Mouse (Mus musculus) forebrain, postnatal 0 days (tissue): Measurements from ENCODE around the gene Aire. TPM values are rescaled to one million over a fixed set of nuclear protein-coding genes. Genes with fewer than 3 reads are reported as not detected.

Experiments used
- ATAC-seq: fragments of 200-750 bp; cut with Nextera tagmentation; 2 replicates; pipeline ENCODE4 v1.8.0; 2017; ENCODE audit warnings: mild to moderate bottlenecking, moderate library complexity
- DNase-seq: peaks from one replicate; pipeline ENCODE4 v3.0.0-alpha.2; 2015
- H3K27ac ChIP-seq: fragments of 300-500 bp; sonication (generic); 2 replicates; pipeline ENCODE4 v1.5.1; 2014; ENCODE audit warnings: low read depth, mild to moderate bottlenecking, antibody characterized with exemption, low read length, moderate library complexity, mixed read lengths
- H3K27me3 ChIP-seq: fragments of 300-500 bp; sonication (generic); 2 replicates; pipeline ENCODE4 v1.6.1; 2014; ENCODE audit warnings: mild to moderate bottlenecking, low read length, mixed read lengths; ENCODE audit not compliant: insufficient read depth
- H3K36me3 ChIP-seq: fragments of 300-500 bp; sonication (generic); 2 replicates; pipeline ENCODE4 v1.6.1; 2014; ENCODE audit warnings: mild to moderate bottlenecking, moderate library complexity; ENCODE audit not compliant: insufficient read depth
- H3K4me1 ChIP-seq: fragments of 300-500 bp; sonication (generic); 2 replicates; pipeline ENCODE4 v1.6.1; 2014; ENCODE audit warnings: antibody characterized with exemption; ENCODE audit not compliant: insufficient read depth
- H3K4me2 ChIP-seq: fragments of 300-500 bp; sonication (generic); 2 replicates; pipeline ENCODE4 v1.6.1; 2014; ENCODE audit warnings: low read depth, mild to moderate bottlenecking, moderate library complexity
- H3K4me3 ChIP-seq: fragments of 300-500 bp; sonication (generic); 2 replicates; pipeline ENCODE4 v1.5.1; 2014; ENCODE audit warnings: low read depth, low read length, mixed read lengths
- H3K9ac ChIP-seq: fragments of 300-500 bp; sonication (generic); 2 replicates; pipeline ENCODE4 v1.6.1; 2014; ENCODE audit warnings: mild to moderate bottlenecking
- H3K9me3 ChIP-seq: fragments of 300-500 bp; sonication (generic); 2 replicates; pipeline ENCODE4 v1.6.1; 2016; ENCODE audit warnings: low read length
- CTCF ChIP-seq: sonication (generic); IDR thresholded peaks from 2 replicates; pipeline ENCODE4 v1.5.1; 2016; ENCODE audit warnings: antibody characterized with exemption, control low read depth, low read depth
- WGBS: fragments of 180-500 bp; shearing (Covaris S2); extraction: QIAGEN DNeasy Blood & Tissue Kit; methylation state at CpG from one replicate; pipeline ENCODE4 v1.1.7; 2014; 5-methylcytosine and 5-hydroxymethylcytosine counted together
- polyA plus RNA-seq: library from polyadenylated mRNA; unstranded; fragments of >200 nt; fragmentation: Nextera tagmentation; extraction: Ambion mirVana; gene quantifications from 2 replicates; pipeline ENCODE4 v1.2.1, GENCODE M21; 2015
- total RNA-seq: library from RNA; depleted of rRNA; stranded (reverse); fragments of >200 nt; gene quantifications from 2 replicates; pipeline ENCODE4 v1.2.3, GENCODE M21; 2014

Gene Aire
- total and polyA plus RNA-seq, 2 experiments from 2014 or later: 0.29 TPM; not detected in 1

DNA sequence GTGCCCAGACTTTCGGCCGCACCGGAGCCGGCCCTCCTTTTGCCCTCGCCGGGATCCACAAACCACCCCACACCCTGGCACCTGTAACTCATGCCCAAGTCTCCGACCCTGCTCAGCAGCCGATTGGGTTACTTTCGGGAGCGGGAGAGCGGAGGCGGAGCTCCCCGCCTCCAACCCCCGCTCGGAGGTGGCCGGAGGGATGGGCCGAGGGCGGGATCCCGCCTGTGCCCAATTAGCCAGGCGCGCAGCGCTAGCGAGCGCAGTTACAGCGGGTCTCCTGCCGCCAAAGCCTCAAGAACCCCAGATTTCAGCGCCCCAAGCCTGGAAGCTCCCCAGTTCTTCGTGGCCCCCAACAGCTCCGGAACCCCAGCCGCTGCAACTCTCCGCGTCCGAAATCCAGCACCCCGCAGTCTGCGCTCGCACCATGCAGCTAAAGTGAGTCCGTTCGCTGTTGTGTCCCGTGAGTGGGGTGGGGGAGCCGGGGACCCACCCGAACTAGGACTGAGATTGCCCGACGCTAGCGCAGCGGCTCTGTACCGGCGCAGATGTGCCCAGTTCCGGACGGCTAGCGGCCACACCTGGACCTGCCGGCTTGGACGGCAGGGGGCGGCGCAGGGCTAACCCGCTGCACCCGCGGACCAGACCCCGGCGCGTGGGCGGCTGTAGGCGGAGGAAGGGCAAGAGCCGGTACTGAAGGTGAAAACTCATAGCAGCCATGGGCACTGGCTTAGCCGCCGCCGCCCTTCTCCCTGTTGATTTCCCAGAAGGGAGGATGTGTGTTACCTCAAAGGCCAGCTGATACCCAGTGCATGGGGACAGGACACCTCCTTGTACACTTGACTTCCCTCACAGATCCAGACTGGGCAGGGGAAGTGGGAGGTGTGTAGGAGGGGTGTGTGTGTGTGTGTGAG, 25.9 kb upstream of the Aire start, which contains the start of gene Icosl:
Icosl (plus strand) TSS at position 202 of the 911 bp plus-strand sequence.
- peaks cover 10% of the 10 kb centered on the region for H3K4me1 ChIP-seq
- DNase-seq (peak; percentile 39), ATAC-seq (peak; percentile 86)
- peaks cover 5% of the 10 kb centered on the region; the same call in 1 of the 2 replicates for H3K27me3 ChIP-seq
- peak within 1 kb of the TSS; percentile 99 for H3K4me2 ChIP-seq
- H3K9ac ChIP-seq: peak within 1 kb of the TSS; percentile 51
- H3K4me3 ChIP-seq: peak within 1 kb of the TSS; percentile 49
- no peak within 1 kb of the TSS for H3K27ac ChIP-seq
- peak; percentile 51 for TF ChIP-seq CTCF
- H3K9me3 ChIP-seq: no peaks in the 10 kb centered on the region
- under 1% methylated on average over 66 of the region's 66 CpGs for WGBS
- no peaks in the 10 kb centered on the region for H3K36me3 ChIP-seq

GRCm38 (mm10) chr10:78068541-78068940, 25.1 kb upstream of the Aire start:
- Histone ChIP-seq H3K9me3 (no peaks in the 10 kb centered on the region), H3K36me3 (no peaks in the 10 kb centered on the region), H3K27me3 (peaks cover 5% of the 10 kb centered on the region; the same call in 1 of the 2 replicates), H3K4me3 (peak overlapping the region; percentile 49), H3K9ac (no peak overlapping the region), H3K4me2 (peak overlapping the region; percentile 99), H3K4me1 (peaks cover 10% of the 10 kb centered on the region), H3K27ac (no peak overlapping the region)
- DNase-seq (no peak), ATAC-seq (no peak)
- WGBS: 25% methylated on average over 11 of the region's 11 CpGs
- TF ChIP-seq CTCF: no peak

DNA sequence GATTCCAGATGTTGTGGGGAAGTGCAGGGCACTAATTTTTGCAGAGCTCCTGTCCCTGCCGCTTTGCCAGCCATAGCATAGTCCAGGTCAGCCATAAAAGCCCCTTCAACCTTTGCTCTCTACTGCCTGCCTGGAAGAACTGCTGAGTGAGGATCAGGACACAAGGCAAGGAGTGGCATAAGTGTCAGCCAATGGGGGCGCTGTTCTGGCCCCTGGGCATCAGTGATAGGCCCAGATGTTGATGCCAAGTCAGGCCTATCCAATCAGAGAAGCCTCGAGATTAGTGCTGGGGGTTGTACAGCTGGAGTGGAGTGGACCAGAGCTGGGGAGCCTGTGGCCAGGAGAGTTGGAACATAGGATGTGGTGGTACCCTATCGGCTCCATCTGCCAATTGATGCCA, 23.8 kb upstream of the Aire start:
- Histone ChIP-seq H3K9ac (no peak overlapping the region), H3K4me1 (peaks cover 10% of the 10 kb centered on the region), H3K9me3 (no peaks in the 10 kb centered on the region), H3K27me3 (peaks cover 5% of the 10 kb centered on the region; the same call in 1 of the 2 replicates), H3K4me2 (no peak overlapping the region), H3K27ac (no peak overlapping the region), H3K36me3 (no peaks in the 10 kb centered on the region), H3K4me3 (no peak overlapping the region)
- WGBS: 49% methylated on average over 4 of the region's 4 CpGs
- 0 out of 2 replicates have a peak, but pooled peaks have one; percentile 4 for TF ChIP-seq CTCF
- DNase-seq (no peak), ATAC-seq (no peak)

GRCm38 (mm10) chr10:78063122-78063521, 19.7 kb upstream of the Aire start:
- Histone ChIP-seq H3K4me3 (no peak overlapping the region), H3K9me3 (no peaks in the 10 kb centered on the region), H3K27me3 (no peaks in the 10 kb centered on the region), H3K4me2 (no peak overlapping the region), H3K4me1 (no peaks in the 10 kb centered on the region), H3K36me3 (no peaks in the 10 kb centered on the region), H3K27ac (no peak overlapping the region), H3K9ac (no peak overlapping the region)
- WGBS: 85% methylated on average over 9 of the region's 9 CpGs
- DNase-seq: no peak
- no peak for ATAC-seq
- no peak for TF ChIP-seq CTCF

DNA sequence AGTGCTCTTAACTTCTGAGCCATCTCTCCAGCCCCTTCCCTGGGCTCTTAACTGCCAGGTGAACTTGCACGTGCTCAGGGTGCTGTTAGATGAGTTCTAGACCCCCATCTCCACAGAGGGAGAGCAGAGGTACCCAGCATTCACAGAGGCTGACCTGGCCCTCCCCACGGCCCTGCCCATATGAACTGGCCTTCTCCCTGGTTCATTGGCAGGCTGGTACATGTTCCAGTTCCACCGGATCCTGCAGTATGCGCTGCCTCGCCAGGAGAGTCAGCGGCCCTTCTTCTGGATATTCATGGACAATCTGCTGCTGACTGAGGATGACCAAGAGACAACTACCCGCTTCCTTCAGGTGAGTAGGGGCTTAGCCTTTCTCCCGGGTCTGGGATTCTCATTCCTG, 13.6 kb upstream of the Aire start:
- H3K4me1 ChIP-seq: no peaks in the 10 kb centered on the region
- H3K4me2 ChIP-seq: no peak overlapping the region
- H3K36me3 ChIP-seq: no peaks in the 10 kb centered on the region
- no peak for TF ChIP-seq CTCF
- H3K4me3 ChIP-seq: no peak overlapping the region
- no peak overlapping the region for H3K9ac ChIP-seq
- ATAC-seq (no peak), DNase-seq (no peak)
- H3K27ac ChIP-seq: no peak overlapping the region
- no peaks in the 10 kb centered on the region for H3K9me3 ChIP-seq
- no peaks in the 10 kb centered on the region for H3K27me3 ChIP-seq
- 90% methylated on average over 8 of the region's 8 CpGs for WGBS

DNA sequence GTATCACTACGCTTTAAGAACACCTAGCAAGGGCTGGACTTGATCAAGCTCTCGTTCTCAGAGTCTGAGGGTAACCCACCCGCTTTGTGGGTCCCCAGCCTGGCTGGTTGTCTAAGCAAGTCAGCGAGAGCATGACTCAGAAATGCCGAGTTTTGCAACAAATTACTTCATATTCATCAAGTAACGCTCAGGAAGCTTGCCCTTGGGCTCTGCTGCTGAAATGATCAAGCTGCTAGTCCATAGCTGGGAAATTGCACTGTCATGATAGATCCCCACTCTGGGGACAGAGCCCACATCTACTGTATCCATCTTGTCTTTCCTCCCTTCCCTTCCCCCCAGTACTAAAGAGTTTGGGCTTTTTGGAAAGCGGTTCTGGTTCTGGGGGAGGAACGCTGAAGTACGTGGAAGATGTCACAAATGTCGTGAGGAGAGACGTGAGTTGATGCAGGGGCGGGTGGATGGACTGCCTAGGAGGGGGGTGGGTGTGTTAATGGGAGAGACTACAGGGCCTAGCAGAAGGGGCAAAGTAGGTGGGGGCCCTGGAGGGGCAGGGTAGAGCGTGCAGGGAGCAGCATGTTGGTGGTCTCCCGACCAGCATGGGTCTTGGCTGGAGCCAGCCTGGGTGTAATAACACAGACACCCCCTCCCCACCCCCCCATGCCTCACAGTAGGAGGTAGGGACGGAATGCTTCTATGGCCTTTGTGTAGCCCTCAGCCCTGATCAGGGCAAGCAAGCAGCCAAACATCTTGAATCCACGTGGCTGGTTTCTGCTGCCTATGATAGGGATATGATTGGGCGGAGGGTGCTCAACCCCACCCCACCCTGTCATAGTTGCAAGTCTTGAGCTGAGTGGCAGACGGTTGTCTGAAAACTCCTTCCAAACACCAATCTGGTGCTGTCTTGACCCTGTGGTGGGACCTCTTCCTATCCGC, 11.5 kb upstream of the Aire start:
- Histone ChIP-seq H3K27me3 (no peaks in the 10 kb centered on the region), H3K9ac (no peak overlapping the region), H3K36me3 (no peaks in the 10 kb centered on the region), H3K9me3 (no peaks in the 10 kb centered on the region), H3K4me1 (no peaks in the 10 kb centered on the region), H3K4me3 (no peak overlapping the region), H3K27ac (no peak overlapping the region), H3K4me2 (no peak overlapping the region)
- 73% methylated on average over 19 of the region's 19 CpGs for whole genome bisulfite sequencing
- TF ChIP-seq CTCF: no peak
- no peak for DNase-seq
- ATAC-seq: no peak
